Mouse (Mus musculus) liver, embryonic 13.5 days (tissue): ENCODE measurements around the gene Sorbs1. TPM values are rescaled to one million over a fixed set of nuclear protein-coding genes. Genes with fewer than 3 reads are reported as not detected.

Source experiments
- ATAC-seq: fragments of 200-750 bp; cut with Nextera tagmentation; 2 replicates; pipeline ENCODE4 v1.8.0; 2017; ENCODE audit warnings: low read depth, mild to moderate bottlenecking, moderate number of reproducible peaks, moderate library complexity
- DNase-seq: peaks from one replicate; pipeline ENCODE4 v3.0.0; 2022
- H3K27ac ChIP-seq: fragments of 300-500 bp; sonication (generic); 2 replicates; pipeline ENCODE4 v1.5.1; 2015; ENCODE audit warnings: moderate library complexity, mild to moderate bottlenecking, inconsistent platforms
- H3K27me3 ChIP-seq: fragments of 300-500 bp; sonication (generic); 2 replicates; pipeline ENCODE4 v1.6.1; 2015; ENCODE audit warnings: mild to moderate bottlenecking, inconsistent platforms
- H3K36me3 ChIP-seq: fragments of 300-500 bp; sonication (generic); 2 replicates; pipeline ENCODE4 v1.6.1; 2015; ENCODE audit warnings: mild to moderate bottlenecking, inconsistent platforms
- H3K4me1 ChIP-seq: fragments of 300-500 bp; sonication (generic); replicated peaks from 2 replicates; pipeline ENCODE4 v1.6.1; 2015; ENCODE audit warnings: inconsistent platforms
- H3K4me2 ChIP-seq: fragments of 300-500 bp; sonication (generic); 2 replicates; pipeline ENCODE4 v1.6.1; 2015; ENCODE audit warnings: inconsistent platforms, mild to moderate bottlenecking, moderate library complexity
- H3K4me3 ChIP-seq: fragments of 300-500 bp; sonication (generic); replicated peaks from 2 replicates; pipeline ENCODE4 v1.5.1; 2015; ENCODE audit warnings: mild to moderate bottlenecking, inconsistent platforms
- H3K9ac ChIP-seq: fragments of 300-500 bp; sonication (generic); 2 replicates; pipeline ENCODE4 v1.6.1; 2015; ENCODE audit warnings: mild to moderate bottlenecking, inconsistent platforms
- H3K9me3 ChIP-seq: fragments of 300-500 bp; sonication (generic); replicated peaks from 2 replicates; pipeline ENCODE4 v1.6.1; 2016; ENCODE audit warnings: inconsistent platforms
- WGBS: fragments of 180-500 bp; shearing (Covaris S2); methylation state at CpG from one replicate; pipeline ENCODE4 v1.1.7; 2015; ENCODE audit not compliant: insufficient replicate concordance; 5-methylcytosine and 5-hydroxymethylcytosine counted together
- polyA plus RNA-seq: library from polyadenylated mRNA; unstranded; fragments of >200 nt; fragmentation: Nextera tagmentation; extraction: Ambion mirVana; gene quantifications from 2 replicates; pipeline ENCODE4 v1.2.1, GENCODE M21; 2015

The Sorbs1 gene
- polyA plus RNA-seq, 1 experiment from 2014 or later = 28.8 TPM

DNA sequence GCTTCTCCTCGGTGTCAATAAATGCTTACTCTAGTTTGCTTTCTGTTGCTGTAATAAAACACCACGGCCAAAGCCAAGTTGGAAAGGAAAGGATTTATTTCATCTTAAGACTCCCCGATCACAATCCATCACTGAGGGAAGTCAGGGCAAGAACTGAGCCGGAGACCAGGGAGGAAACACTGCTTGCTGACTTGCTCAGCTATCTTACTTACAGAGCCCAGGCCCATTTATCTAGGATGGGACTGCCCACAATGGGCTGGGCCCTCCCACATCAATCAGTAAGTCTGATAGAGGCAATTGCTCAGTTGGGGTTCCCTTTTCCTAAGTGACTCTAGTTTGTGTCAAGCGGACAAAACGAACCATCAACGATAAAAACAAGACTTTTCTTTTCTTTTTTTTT, 29.2 kb upstream of the Sorbs1 start:
- Histone ChIP-seq H3K9ac (no peak overlapping the region), H3K36me3 (no peaks in the 10 kb centered on the region), H3K9me3 (no peaks in the 10 kb centered on the region), H3K4me1 (peaks cover 21% of the 10 kb centered on the region), H3K27ac (no peak overlapping the region), H3K4me3 (no peak overlapping the region), H3K4me2 (no peak overlapping the region), H3K27me3 (0 out of 2 replicates have a peak, but pooled peaks cover 8% of the 10 kb centered on the region)
- 53% methylated on average over 7 of the region's 7 CpGs for WGBS
- DNase-seq = no peak
- ATAC-seq = peak; percentile 76

DNA sequence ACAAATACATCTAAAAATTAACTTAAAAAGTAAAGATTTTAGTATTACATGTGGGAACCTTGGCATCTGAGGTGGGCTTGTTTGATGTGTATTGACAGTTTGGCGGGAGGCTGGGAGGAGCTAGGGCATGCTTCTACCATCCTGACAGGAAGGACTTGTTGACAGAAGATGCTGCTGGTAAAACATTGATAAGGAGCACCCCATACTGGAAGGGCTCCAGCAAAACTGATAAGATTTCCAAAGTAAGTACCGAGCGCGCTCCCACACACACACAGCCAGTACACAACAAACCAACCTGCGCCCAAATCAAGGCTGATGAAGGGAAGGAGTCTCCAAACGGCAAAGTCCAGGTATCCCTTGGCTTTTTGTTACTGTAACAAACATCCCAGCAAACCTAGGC, 22.9 kb upstream of the Sorbs1 start:
- Histone ChIP-seq H3K9ac (0 out of 2 replicates have a peak overlapping the region, but pooled peaks have one; percentile 24), H3K27me3 (peaks cover 24% of the 10 kb centered on the region; the same call in 1 of the 2 replicates), H3K4me3 (no peak overlapping the region), H3K4me2 (peak overlapping the region; percentile 51), H3K36me3 (no peaks in the 10 kb centered on the region), H3K4me1 (peaks cover 38% of the 10 kb centered on the region), H3K27ac (peak overlapping the region; percentile 83), H3K9me3 (no peaks in the 10 kb centered on the region)
- DNase-seq (peak; percentile 52), ATAC-seq (peak; percentile 100)
- 4% methylated on average over 6 of the region's 6 CpGs for WGBS

DNA sequence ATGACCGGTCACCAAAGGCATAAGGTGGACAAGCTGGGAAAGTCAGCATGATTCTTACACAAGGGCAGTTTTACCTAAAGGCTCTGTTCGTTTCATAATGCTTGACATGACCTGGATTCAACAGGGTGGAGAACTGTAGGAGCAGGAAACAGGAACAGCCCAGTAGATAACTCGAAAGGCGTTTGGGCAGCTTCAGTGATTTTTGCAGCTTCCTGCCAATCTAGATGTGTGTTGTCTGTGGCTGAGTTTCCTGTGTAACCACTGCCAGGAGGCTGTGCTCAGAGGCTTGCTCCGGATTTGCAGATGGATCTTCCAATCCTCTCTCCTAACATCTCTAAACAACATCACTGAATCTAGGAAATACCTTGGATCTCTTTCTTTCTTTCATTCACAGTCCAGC, 18.9 kb upstream of the Sorbs1 start:
- Histone ChIP-seq H3K9me3 (no peaks in the 10 kb centered on the region), H3K4me1 (peaks cover 31% of the 10 kb centered on the region), H3K27me3 (peaks cover 20% of the 10 kb centered on the region; the same call in 1 of the 2 replicates), H3K4me3 (no peak overlapping the region), H3K4me2 (no peak overlapping the region), H3K36me3 (no peaks in the 10 kb centered on the region), H3K9ac (no peak overlapping the region), H3K27ac (no peak overlapping the region)
- WGBS = 29% methylated on average over 5 of the region's 5 CpGs
- ATAC-seq (no peak), DNase-seq (no peak)

DNA sequence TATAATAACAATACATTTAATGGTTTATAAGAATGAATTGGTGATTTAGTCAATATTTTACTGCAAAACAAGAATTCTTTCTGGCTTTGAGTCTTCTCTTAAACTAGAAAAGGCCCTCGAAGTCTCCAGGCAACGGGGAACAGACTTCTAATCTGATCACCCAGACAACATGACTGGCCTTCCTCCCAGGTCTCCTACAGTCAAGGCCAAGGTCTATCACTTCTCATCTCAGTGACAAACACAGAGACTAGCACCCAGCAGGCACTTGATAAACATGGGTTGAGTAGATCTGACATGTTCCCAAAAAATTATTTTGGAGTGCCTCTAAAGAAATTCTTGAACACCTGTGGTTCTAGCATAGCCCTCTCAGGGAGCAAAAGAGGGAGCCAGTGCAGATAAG, 16.7 kb upstream of the Sorbs1 start:
- DNase-seq (no peak), ATAC-seq (no peak)
- Histone ChIP-seq H3K36me3 (no peaks in the 10 kb centered on the region), H3K27ac (no peak overlapping the region), H3K4me2 (no peak overlapping the region), H3K4me3 (no peak overlapping the region), H3K9ac (no peak overlapping the region), H3K4me1 (peaks cover 10% of the 10 kb centered on the region; the same call in 1 of the 2 replicates), H3K9me3 (no peaks in the 10 kb centered on the region), H3K27me3 (peaks cover 25% of the 10 kb centered on the region; the same call in 1 of the 2 replicates)
- WGBS = 17% methylated on average over 2 of the region's 2 CpGs

DNA sequence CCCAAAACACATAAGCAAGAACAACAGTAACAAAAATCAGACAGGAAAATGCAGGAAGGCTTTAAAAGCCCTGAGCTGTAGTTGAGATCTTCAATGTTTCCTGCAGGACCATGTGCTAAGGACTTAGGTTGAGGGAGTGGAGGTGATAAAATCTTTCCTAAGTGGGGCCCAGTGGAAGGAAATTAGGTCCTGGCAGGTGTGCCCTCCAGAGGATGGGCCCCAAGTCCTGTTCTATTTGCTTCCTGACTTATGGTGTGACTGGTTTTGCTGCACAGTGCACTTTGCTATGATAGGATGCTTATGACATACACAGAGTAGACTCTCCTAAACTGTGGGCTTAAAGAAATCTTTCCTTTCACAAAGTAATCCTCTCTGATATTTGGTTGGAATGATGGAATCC, 14.7 kb upstream of the Sorbs1 start:
- DNase-seq = no peak
- H3K4me2 ChIP-seq = no peak overlapping the region
- H3K36me3 ChIP-seq = no peaks in the 10 kb centered on the region
- H3K4me3 ChIP-seq = no peak overlapping the region
- peaks cover 15% of the 10 kb centered on the region; the same call in 1 of the 2 replicates for H3K27me3 ChIP-seq
- H3K4me1 ChIP-seq = peaks cover 10% of the 10 kb centered on the region; the same call in 1 of the 2 replicates
- no peak for ATAC-seq
- H3K27ac ChIP-seq = no peak overlapping the region
- no peaks in the 10 kb centered on the region for H3K9me3 ChIP-seq
- no peak overlapping the region for H3K9ac ChIP-seq

DNA sequence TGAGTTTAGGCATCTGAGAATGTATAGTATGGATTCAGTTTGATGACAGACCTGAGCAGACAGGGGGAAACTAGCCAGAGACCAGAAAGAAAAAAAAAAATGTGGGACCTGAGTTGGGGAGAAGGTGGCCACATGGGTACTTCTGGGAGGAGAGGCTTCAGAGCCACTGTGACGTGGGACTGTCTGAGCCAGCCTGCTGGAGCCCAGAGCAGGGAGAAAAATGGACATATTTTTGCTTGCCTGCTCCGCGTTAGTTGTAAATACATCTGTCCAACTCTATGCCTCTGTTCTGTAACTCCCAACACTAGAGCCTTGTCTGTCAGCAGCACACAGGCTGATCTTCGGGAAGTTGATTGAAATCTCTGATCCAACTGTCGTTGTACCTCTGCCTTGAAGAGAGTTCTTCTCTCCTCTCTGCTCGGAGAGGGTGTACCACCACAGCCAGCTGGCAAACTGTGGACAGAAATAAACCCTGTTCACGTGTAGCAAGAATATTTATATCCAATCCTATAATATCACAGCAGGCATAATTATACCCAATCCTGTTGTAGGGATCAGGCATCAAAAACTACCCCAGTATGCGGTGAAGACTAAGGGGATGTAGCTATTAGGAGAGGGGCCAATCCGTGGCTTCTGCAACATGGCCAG, 12.9 kb upstream of the Sorbs1 start:
- H3K36me3 ChIP-seq = no peaks in the 10 kb centered on the region
- DNase-seq (no peak), ATAC-seq (no peak)
- H3K4me1 ChIP-seq = peaks cover 5% of the 10 kb centered on the region; the same call in 1 of the 2 replicates
- peaks cover 15% of the 10 kb centered on the region; the same call in 1 of the 2 replicates for H3K27me3 ChIP-seq
- H3K4me2 ChIP-seq = no peak overlapping the region
- 71% methylated on average over 9 of the region's 9 CpGs for WGBS
- H3K27ac ChIP-seq = no peak overlapping the region
- no peak overlapping the region for H3K4me3 ChIP-seq
- H3K9ac ChIP-seq = no peak overlapping the region
- no peaks in the 10 kb centered on the region for H3K9me3 ChIP-seq

DNA sequence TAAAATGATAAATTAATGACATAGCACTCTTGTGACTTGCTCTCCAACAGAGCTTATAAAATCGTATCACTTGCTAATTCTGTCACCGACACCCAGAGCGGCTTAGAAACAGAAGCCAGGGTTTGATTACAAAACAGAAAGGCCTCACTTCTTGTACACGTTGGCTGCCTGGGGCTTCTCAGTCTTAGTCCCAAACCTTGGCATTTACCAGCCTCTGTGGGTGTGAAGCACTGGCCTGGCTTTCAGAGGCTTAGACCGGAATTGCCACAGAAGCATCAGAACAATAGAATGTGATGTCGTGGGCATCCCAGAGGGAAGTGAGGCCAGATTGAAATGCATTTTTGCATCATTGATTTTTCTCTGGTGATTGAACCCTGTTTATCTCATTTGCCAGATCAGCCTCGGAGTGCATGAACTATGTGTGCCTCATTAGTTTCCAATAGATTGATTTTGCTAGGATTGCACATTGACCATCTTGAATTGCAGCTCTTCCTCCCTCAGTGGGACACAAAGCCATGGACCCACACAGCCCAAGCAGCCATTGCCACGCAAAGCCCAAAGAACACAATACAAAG, 9.9 kb upstream of the Sorbs1 start:
- DNase-seq = no peak
- H3K27me3 ChIP-seq = peaks cover 15% of the 10 kb centered on the region; the same call in 1 of the 2 replicates

DNA sequence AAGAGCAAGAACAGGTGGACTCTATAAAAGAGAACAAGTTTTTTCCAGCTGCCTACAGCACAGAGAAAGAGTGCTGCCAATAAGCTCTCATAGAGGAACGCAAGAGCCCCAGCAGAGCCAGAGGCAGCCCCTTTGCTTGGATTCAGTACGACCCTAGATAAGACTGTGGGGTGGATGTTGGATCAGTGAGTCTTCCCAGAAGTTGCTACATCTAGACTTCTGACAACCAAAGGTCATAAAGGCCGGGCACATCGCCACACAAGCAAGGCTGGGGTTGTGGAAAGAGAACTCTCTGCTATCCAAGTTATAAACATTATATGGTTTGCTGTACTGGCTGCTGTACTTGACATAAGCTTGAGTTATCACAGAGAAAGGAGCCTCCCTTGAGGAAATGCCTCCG, 6.8 kb upstream of the Sorbs1 start:
- no peak overlapping the region for H3K4me3 ChIP-seq
- H3K4me2 ChIP-seq = no peak overlapping the region
- peaks cover 4% of the 10 kb centered on the region; the same call in 1 of the 2 replicates for H3K27me3 ChIP-seq
- 72% methylated on average over 5 of the region's 5 CpGs for WGBS
- DNase-seq = no peak
- no peak overlapping the region for H3K27ac ChIP-seq
- no peak for ATAC-seq
- H3K4me1 ChIP-seq = no peaks in the 10 kb centered on the region
- H3K9ac ChIP-seq = no peak overlapping the region
- no peaks in the 10 kb centered on the region for H3K9me3 ChIP-seq
- no peaks in the 10 kb centered on the region for H3K36me3 ChIP-seq

More for the DNA sequence above, 9.9 kb upstream of the Sorbs1 start:
- Histone ChIP-seq H3K9me3 (no peaks in the 10 kb centered on the region), H3K4me3 (no peak overlapping the region), H3K27ac (no peak overlapping the region), H3K9ac (no peak overlapping the region), H3K4me1 (no peaks in the 10 kb centered on the region), H3K4me2 (no peak overlapping the region), H3K36me3 (no peaks in the 10 kb centered on the region)
- no peak for ATAC-seq
- 67% methylated on average over 8 of the region's 8 CpGs for WGBS

DNA sequence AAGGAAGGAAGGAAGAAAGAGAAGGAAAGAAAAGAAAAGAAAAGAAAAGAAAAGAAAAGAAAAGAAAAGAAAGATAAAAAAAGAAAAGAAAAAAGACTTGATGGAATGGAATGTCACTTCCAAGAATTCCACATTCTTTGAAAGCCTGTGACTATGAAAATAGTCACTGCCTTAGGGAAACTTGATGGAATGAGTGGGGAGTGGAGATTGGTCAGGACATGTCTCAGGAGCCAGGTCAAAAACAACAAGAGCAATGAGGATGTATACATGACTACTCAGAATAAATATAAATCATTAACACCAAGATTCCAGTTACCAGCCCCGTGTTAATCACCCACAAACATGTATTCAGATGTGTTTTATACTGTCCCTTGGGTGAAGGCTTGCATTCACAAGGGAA, 5.1 kb upstream of the Sorbs1 start:
- H3K9me3 ChIP-seq = no peaks in the 10 kb centered on the region
- H3K4me1 ChIP-seq = peaks cover 9% of the 10 kb centered on the region
- H3K27ac ChIP-seq = no peak overlapping the region
- no peak overlapping the region for H3K4me2 ChIP-seq
- ATAC-seq (no peak), DNase-seq (no peak)
- WGBS = 42% methylated on average over 1 of the region's 1 CpGs
- no peak overlapping the region for H3K9ac ChIP-seq
- H3K27me3 ChIP-seq = no peaks in the 10 kb centered on the region
- no peak overlapping the region for H3K4me3 ChIP-seq
- no peaks in the 10 kb centered on the region for H3K36me3 ChIP-seq

DNA sequence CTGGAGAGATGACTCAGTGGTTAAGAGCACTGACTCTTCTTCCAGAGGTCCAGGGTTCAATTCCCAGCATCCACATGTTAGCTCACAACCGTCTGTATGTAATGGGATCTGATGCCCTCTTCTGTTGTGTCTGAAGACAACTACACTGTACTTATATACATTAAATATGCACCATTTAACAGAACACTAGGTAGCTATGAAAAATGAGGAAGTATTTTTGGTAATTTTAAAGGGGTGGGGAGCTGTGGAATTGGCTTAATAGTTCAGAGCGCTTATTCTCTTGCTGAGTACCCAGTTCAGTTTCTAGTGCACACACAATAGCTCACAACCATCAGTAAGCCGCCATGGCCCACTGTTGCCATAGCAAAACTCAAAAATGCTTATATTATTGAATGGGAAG, 2.0 kb upstream of the Sorbs1 start:
- Histone ChIP-seq H3K36me3 (no peaks in the 10 kb centered on the region), H3K4me2 (no peak overlapping the region), H3K9ac (no peak overlapping the region), H3K27me3 (no peaks in the 10 kb centered on the region), H3K4me3 (no peak overlapping the region), H3K9me3 (no peaks in the 10 kb centered on the region), H3K4me1 (peaks cover 33% of the 10 kb centered on the region), H3K27ac (no peak overlapping the region)
- ATAC-seq (no peak), DNase-seq (no peak)
- WGBS = 78% methylated on average over 3 of the region's 3 CpGs

DNA sequence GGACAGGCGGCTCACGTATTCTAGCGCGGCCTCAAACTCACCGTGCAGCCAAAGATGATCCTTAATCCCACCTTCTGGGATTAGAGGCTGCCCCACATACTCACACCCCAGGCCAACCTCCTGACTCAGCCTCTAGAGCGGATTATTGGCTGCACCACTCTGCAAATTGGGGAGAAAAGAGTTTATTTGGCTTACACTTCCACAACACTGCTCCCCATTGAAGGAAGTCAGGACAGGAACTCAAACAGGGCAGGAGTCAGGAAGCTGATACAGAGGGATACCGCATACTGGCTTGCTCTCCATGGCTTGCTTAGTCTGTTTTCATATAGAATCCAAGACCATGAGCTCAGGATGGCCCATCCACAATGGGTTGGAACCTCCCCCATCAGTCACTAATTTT, 797 bp upstream of the Sorbs1 start:
- Histone ChIP-seq H3K27me3 (no peaks in the 10 kb centered on the region), H3K4me3 (no peak overlapping the region), H3K9me3 (no peaks in the 10 kb centered on the region), H3K4me2 (peak overlapping the region; percentile 50; the same call in 1 of the 2 replicates), H3K36me3 (no peaks in the 10 kb centered on the region), H3K27ac (peak overlapping the region; percentile 15; the same call in 1 of the 2 replicates), H3K4me1 (peaks cover 45% of the 10 kb centered on the region), H3K9ac (peak overlapping the region; percentile 36; the same call in 1 of the 2 replicates)
- no peak for ATAC-seq
- 84% methylated on average over 7 of the region's 7 CpGs for WGBS
- DNase-seq = no peak
